Mouse (Mus musculus): ENCODE measurements around the gene Fxyd1.

DNA sequence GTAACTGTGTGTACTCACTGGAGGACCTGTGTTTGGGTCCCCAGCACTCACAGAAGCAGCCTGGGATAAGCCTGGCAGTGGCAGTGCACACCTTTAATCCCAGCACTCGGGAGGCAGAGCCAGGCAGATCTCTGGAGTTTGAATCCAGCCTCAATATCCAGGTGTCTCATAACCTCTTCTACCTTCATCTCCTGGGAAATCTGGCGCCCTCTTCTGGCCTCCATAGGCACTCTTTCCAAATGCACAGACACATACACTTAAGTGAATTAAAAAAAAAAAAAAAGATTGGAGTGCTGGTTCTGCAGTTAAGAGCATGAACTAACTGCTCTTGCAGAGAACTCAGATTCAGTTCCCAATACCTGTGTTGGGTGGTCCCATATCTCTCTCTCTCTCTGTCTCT, 26.3 kb downstream of the Fxyd1 start:
- TF ChIP-seq CTCF (IDR thresholded peaks at IDR 0.05; ENCODE audit: low read depth, low read length) (peak; percentile 11; the same call in 1 of the 2 replicates), POLR2A (IDR thresholded peaks at IDR 0.05; ENCODE audit: borderline replicate concordance, low read depth, low read length) (no peak)

Data from bone marrow macrophage, adult 2 months (primary cell).